31 mouse cellular contexts compared by ENCODE assay signal in the genomic region with DNA sequence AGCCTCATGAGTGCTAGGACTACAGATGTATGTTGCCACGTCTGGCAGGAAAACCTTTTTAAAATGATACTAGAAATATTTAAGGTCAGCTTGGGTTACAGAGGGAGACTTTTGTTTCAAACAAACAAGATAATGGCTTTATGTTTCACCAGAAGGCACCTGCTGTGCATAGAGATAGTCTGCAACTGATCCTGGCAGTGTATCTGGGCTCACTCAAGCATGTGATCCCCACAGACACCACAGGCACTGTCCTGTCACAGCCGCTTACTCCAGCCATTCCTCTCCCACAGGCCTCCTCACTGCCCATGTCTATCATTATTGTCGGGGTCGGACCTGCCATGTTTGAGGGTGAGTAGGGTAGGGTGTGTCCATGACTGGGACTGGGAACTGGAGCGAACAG. TPM values are rescaled to one million over a fixed set of nuclear protein-coding genes. Genes with fewer than 3 reads are reported as not detected.
"Had no signal": no experiment of that assay in that cellular context is flagged by ENCODE, and none has a peak within 500 bp of the region (broad histone marks: within the 10 kb centered on the region; RNA-seq: fewer than 3 reads in every experiment).

No protein-coding gene starts in this region.

- H3K27ac ChIP-seq: left cerebral cortex, adult 2 months; limb, embryonic 10.5 days; limb, embryonic 12.5 days; limb, embryonic 13.5 days; limb, embryonic 15.5 days; liver, embryonic 12.5 days; liver, embryonic 13.5 days; liver, embryonic 14.5 days; liver, embryonic 15.5 days; lung, embryonic 15.5 days; macrophage; midbrain, embryonic 10.5 days; midbrain, embryonic 12.5 days; midbrain, embryonic 13.5 days; midbrain, embryonic 15.5 days had no signal

- H3K36me3 ChIP-seq: limb, embryonic 10.5 days; limb, embryonic 12.5 days; limb, embryonic 13.5 days; limb, embryonic 15.5 days; liver, embryonic 12.5 days; liver, embryonic 13.5 days; liver, embryonic 15.5 days; lung, embryonic 15.5 days; midbrain, embryonic 10.5 days; midbrain, embryonic 12.5 days; midbrain, embryonic 13.5 days; midbrain, embryonic 15.5 days had no signal

- DNase-seq: left cerebral cortex, postnatal 4 days; liver; liver, embryonic 13.5 days; liver, postnatal 0 days; lung, adult 18-20 months; lung, adult 2 months; lung, embryonic 14.5 days; lung, postnatal 10 days; lung, postnatal 14 days; lung, postnatal 36 days; lung, postnatal 4 days; midbrain, embryonic 14.5 days had no signal

- H3K4me3 ChIP-seq: left cerebral cortex, adult 2 months; limb, embryonic 10.5 days; limb, embryonic 12.5 days; limb, embryonic 13.5 days; limb, embryonic 15.5 days; liver, embryonic 12.5 days; liver, embryonic 13.5 days; liver, embryonic 15.5 days; lung, embryonic 15.5 days; midbrain, embryonic 10.5 days; midbrain, embryonic 12.5 days; midbrain, embryonic 13.5 days; midbrain, embryonic 15.5 days; myocyte had no signal

- ATAC-seq: liver, embryonic 12.5 days; liver, postnatal 0 days; lung, postnatal 0 days; midbrain, embryonic 13.5 days; midbrain, embryonic 15.5 days; midbrain, embryonic 16.5 days had no signal

- H3K27me3 ChIP-seq: limb, embryonic 12.5 days; limb, embryonic 13.5 days; limb, embryonic 15.5 days; liver, embryonic 13.5 days; liver, embryonic 15.5 days; lung, embryonic 15.5 days; midbrain, embryonic 12.5 days; midbrain, embryonic 13.5 days; midbrain, embryonic 15.5 days had no signal

- H3K9ac ChIP-seq: limb, embryonic 12.5 days; limb, embryonic 13.5 days; limb, embryonic 15.5 days; liver, embryonic 12.5 days; liver, embryonic 13.5 days; liver, embryonic 14.5 days; liver, embryonic 15.5 days; liver, postnatal 0 days; lung, embryonic 14.5 days; lung, embryonic 15.5 days; midbrain, embryonic 12.5 days; midbrain, embryonic 13.5 days; midbrain, embryonic 15.5 days had no signal

- H3K9me3 ChIP-seq: limb, embryonic 10.5 days; limb, embryonic 12.5 days; limb, embryonic 13.5 days; limb, embryonic 15.5 days; liver, embryonic 12.5 days; liver, embryonic 13.5 days; liver, embryonic 15.5 days; lung, embryonic 15.5 days; megakaryocyte, embryonic 14.5 days; midbrain, embryonic 10.5 days; midbrain, embryonic 12.5 days; midbrain, embryonic 13.5 days; midbrain, embryonic 15.5 days had no signal

- H3K4me1 ChIP-seq: limb, embryonic 10.5 days; limb, embryonic 15.5 days had no signal

RNA-seq across cellular contexts. Expression of a gene that starts 19.2 kb away (rescaled TPM):
- total RNA-seq: liver, adult 2 months had no signal
- polyA plus RNA-seq: liver, adult 2 months; liver, embryonic 13.5 days; liver, embryonic 15.5 days; lung, embryonic 14.5 days; lung, embryonic 15.5 days; lung, postnatal 0 days; macrophage had no signal
